Mouse (Mus musculus) kidney, postnatal 10 days (tissue): Measurements from ENCODE around the gene Olfr160.
A peak's percentile ranks its signal among the peaks of the same experiment; 100 is the strongest.

ENCODE experiments used
- DNase-seq: peaks from one replicate; pipeline ENCODE4 v3.0.0; 2021; ENCODE audit warnings: mixed read lengths

Olfr160 gene

GRCm38 (mm10) chr9:37716150-37716549, at the start of gene Olfr160:
Gene Olfr160 (minus strand): TSS chr9:37716250.
- DNase-seq, result no peak

- DNase-seq, result peak; percentile 34
Measured at GRCm38 (mm10) chr9:37762541-37762940, 46.5 kb upstream of the Olfr160 start.

GRCm38 (mm10) chr9:37761728-37762127, 45.7 kb upstream of the Olfr160 start:
- DNase-seq, result no peak

- DNase-seq, result no peak
Measured at GRCm38 (mm10) chr9:37752006-37752405, 36.0 kb upstream of the Olfr160 start.

- no peak for DNase-seq
Measured at GRCm38 (mm10) chr9:37751467-37751866, 35.4 kb upstream of the Olfr160 start.

- no peak for DNase-seq
Measured at GRCm38 (mm10) chr9:37750319-37751075, 34.4 kb upstream of the Olfr160 start.

- DNase-seq, result no peak
Measured at GRCm38 (mm10) chr9:37744806-37745205, 28.8 kb upstream of the Olfr160 start, which contains the start of gene Olfr874. Gene Olfr874 (plus strand): TSS chr9:37745106.

GRCm38 (mm10) chr9:37734310-37734709, 18.3 kb upstream of the Olfr160 start:
- no peak for DNase-seq

- DNase-seq, result peak; percentile 33
Measured at GRCm38 (mm10) chr9:37689970-37690686, 25.9 kb downstream of the Olfr160 start.

- DNase-seq, result no peak
Measured at GRCm38 (mm10) chr9:37687941-37688303, 28.1 kb downstream of the Olfr160 start.

- no peak for DNase-seq
Measured at GRCm38 (mm10) chr9:37687288-37687940, 28.6 kb downstream of the Olfr160 start.

- no peak for DNase-seq
Measured at GRCm38 (mm10) chr9:37681123-37681522, 34.9 kb downstream of the Olfr160 start.

GRCm38 (mm10) chr9:37675287-37675686, 40.8 kb downstream of the Olfr160 start:
- no peak for DNase-seq

GRCm38 (mm10) chr9:37670261-37670660, 45.8 kb downstream of the Olfr160 start:
- DNase-seq, result no peak

GRCm38 (mm10) chr9:37669678-37670077, 46.4 kb downstream of the Olfr160 start:
- DNase-seq, result no peak

GRCm38 (mm10) chr9:37669115-37669514, 46.9 kb downstream of the Olfr160 start, which contains the start of gene Panx3:
Gene Panx3 (minus strand): TSS chr9:37669235.
- no peak for DNase-seq

GRCm38 (mm10) chr9:37666045-37666444, 50.0 kb downstream of the Olfr160 start:
- DNase-seq, result no peak

GRCm38 (mm10) chr9:37664604-37665003, 51.4 kb downstream of the Olfr160 start:
- no peak for DNase-seq

- DNase-seq, result no peak
Measured at GRCm38 (mm10) chr9:37663210-37663609, 52.8 kb downstream of the Olfr160 start.

GRCm38 (mm10) chr9:37659413-37659812, 56.6 kb downstream of the Olfr160 start:
- no peak for DNase-seq
